Mouse (Mus musculus): ENCODE results near the gene Cyp4f14.

The Cyp4f14 gene

DNA sequence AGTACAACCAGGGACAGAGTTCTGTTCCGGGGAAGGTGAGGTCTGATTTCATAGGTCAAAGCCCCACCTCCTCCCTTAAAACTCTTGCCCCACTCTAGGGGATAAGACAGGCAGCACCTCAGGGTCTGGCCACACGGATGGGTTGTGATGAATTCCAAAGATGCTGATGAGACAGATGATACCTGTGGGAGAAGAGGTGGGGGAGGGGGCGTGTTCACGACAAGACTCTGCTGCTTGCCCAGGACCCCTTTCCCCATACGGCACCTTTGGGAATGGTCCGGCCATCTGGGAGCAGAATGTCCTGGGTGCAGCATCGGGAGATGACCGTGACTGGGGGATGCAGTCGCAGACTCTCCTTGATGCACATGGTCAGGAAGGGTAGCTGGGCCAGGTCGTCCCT, 11.0 kb downstream of the Cyp4f14 start:
- peaks cover 12% of the 10 kb centered on the region for H3K27me3 ChIP-seq (ENCODE audit: insufficient read depth, low read length)
- no peak for TF ChIP-seq NANOG (IDR thresholded peaks at IDR 0.05; ENCODE audit: borderline replicate concordance, low read length)
- TF ChIP-seq POU5F1 (IDR thresholded peaks at IDR 0.05; ENCODE audit: borderline replicate concordance, low read length) = no peak
- TF ChIP-seq CTCF (conservative IDR thresholded peaks at IDR 0.05; ENCODE audit: low read length) = no peak
- peaks cover 50% of the 10 kb centered on the region for H3K4me1 ChIP-seq (replicated peaks; ENCODE audit: low read depth, low read length)
- no peaks in the 10 kb centered on the region for H3K36me3 ChIP-seq (ENCODE audit: insufficient read depth, low read length)
- peaks cover 4% of the 10 kb centered on the region; the same call in 1 of the 2 replicates for H3K9me3 ChIP-seq (ENCODE audit: low read length)
- H3K4me3 ChIP-seq (replicated peaks; ENCODE audit: low read length) = peak overlapping the region; percentile 74; the same call in 1 of the 2 replicates

DNA sequence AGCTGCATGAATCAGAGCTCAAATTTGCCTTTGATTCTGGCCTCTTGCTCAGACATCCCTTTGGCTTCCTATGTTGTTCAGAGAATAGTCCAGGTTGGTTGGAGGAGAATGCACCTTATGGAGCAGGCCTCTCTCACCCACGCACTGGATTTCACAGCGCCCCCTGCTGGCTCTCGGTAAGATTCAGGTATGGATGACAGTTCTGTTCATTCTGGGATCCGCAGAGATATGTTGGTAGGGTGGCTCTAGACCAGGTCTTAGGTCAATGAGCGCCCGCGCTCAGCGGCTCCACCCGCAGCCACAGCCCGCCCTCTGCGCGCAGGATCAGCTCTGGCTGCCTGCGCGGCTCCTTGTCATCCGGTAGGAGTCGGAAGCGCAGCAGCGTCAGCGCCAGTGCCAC, 11.9 kb downstream of the Cyp4f14 start:
- Histone ChIP-seq H3K27me3 (ENCODE audit: insufficient read depth, low read length) (peaks cover 12% of the 10 kb centered on the region), H3K36me3 (ENCODE audit: insufficient read depth, low read length) (no peaks in the 10 kb centered on the region), H3K4me3 (replicated peaks; ENCODE audit: low read length) (peak overlapping the region; percentile 74), H3K4me1 (replicated peaks; ENCODE audit: low read depth, low read length) (peaks cover 52% of the 10 kb centered on the region), H3K9me3 (ENCODE audit: low read length) (peaks cover 4% of the 10 kb centered on the region; the same call in 1 of the 2 replicates)
- no peak for TF ChIP-seq POU5F1 (IDR thresholded peaks at IDR 0.05; ENCODE audit: borderline replicate concordance, low read length)
- TF ChIP-seq CTCF (conservative IDR thresholded peaks at IDR 0.05; ENCODE audit: low read length) = peak; percentile 74

DNA sequence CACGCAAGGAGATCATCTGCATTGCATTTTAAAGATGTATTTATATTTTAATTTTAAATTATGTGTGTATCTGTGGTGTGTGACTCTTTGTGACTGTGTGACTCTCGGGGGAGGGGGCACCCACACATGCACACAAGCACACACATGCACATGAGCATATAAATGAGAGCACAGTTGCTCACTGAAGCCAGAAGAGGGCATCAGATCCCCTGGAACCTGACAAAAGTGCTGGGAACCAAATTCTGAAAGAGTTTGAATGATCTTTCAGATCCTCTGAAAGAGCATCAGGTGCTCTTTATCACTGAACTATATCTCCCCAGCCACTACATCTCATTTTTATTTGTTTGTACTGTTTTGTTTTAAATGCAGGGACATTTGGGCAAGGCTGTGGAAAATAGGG, 12.7 kb downstream of the Cyp4f14 start:
- Histone ChIP-seq H3K4me1 (replicated peaks; ENCODE audit: low read depth, low read length) (peaks cover 60% of the 10 kb centered on the region), H3K27me3 (ENCODE audit: insufficient read depth, low read length) (peaks cover 12% of the 10 kb centered on the region), H3K9me3 (ENCODE audit: low read length) (peaks cover 4% of the 10 kb centered on the region; the same call in 1 of the 2 replicates), H3K4me3 (replicated peaks; ENCODE audit: low read length) (no peak overlapping the region), H3K36me3 (ENCODE audit: insufficient read depth, low read length) (no peaks in the 10 kb centered on the region)
- TF ChIP-seq CTCF (conservative IDR thresholded peaks at IDR 0.05; ENCODE audit: low read length) = peak; percentile 27
- no peak for TF ChIP-seq NANOG (IDR thresholded peaks at IDR 0.05; ENCODE audit: borderline replicate concordance, low read length)

DNA sequence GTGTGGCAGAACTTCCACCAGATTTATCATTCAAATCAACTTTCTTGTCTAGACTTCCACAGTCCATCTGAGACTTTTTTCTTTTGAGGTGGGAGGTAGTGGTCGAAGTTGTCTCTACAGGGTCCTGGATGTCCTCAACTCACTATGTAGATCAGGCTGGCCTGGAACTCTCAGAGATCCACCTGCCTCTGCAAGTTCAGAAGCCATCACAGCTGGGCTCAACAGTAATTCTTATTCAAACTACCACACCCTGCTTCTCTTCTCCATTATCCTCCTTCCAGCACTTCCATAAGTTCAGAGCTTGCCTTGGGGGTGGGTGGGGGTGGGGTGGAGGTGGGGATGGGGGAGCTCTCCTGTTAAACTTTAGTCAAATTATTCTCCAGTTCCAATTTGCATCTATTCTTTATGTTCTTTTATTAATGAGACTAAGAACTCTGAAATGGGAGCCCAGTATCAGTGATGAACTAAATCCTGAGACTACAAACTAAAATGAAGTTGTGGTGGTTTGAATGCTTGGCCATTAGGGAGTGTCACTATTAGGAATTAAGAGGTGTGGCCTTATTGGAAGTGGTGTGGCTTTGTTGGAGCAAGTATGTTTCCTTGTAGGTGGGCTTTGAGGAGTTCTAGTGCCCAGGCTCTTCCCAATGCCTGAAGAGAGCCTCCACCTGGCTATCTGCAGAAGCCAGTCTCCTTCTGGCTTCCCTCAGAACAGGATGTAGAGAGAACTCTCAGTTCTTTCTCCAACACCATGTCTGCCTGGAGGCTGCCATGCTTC, 15.2 kb downstream of the Cyp4f14 start:
- peaks cover 9% of the 10 kb centered on the region for H3K27me3 ChIP-seq (ENCODE audit: insufficient read depth, low read length)
- H3K4me3 ChIP-seq (replicated peaks; ENCODE audit: low read length) = peak overlapping the region; percentile 14; the same call in 1 of the 2 replicates
- H3K9me3 ChIP-seq (ENCODE audit: low read length) = peaks cover 4% of the 10 kb centered on the region; the same call in 1 of the 2 replicates
- no peaks in the 10 kb centered on the region for H3K36me3 ChIP-seq (ENCODE audit: insufficient read depth, low read length)
- H3K4me1 ChIP-seq (replicated peaks; ENCODE audit: low read depth, low read length) = peaks cover 80% of the 10 kb centered on the region
- TF ChIP-seq POU5F1 (IDR thresholded peaks at IDR 0.05; ENCODE audit: borderline replicate concordance, low read length) = no peak
- no peak for TF ChIP-seq NANOG (IDR thresholded peaks at IDR 0.05; ENCODE audit: borderline replicate concordance, low read length)
- no peak for TF ChIP-seq CTCF (conservative IDR thresholded peaks at IDR 0.05; ENCODE audit: low read length)

DNA sequence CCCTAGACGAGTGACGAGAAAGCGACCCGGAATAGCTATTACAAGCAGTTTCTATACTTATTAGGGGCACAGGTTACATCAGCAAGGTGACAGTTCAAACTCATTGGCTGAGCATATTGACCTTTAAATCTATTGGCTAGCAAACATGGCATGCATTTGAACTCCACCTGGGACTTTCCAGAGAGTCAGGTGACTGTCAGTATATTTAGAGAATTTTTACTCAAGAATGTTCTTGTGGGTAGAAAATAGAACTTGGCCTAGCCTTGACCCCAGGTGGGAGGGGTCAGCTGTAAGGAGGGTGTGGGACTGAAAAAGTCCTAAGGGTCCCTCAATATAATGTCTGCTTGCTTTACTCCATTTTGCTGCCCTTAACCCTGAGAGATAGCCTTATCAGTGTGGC, 21.7 kb downstream of the Cyp4f14 start:
- Histone ChIP-seq H3K4me1 (replicated peaks; ENCODE audit: low read depth, low read length) (peaks cover 77% of the 10 kb centered on the region), H3K4me3 (replicated peaks; ENCODE audit: low read length) (no peak overlapping the region), H3K27me3 (ENCODE audit: insufficient read depth, low read length) (no peaks in the 10 kb centered on the region), H3K36me3 (ENCODE audit: insufficient read depth, low read length) (peaks cover under 1% of the 10 kb centered on the region; the same call in 1 of the 2 replicates), H3K9me3 (ENCODE audit: low read length) (no peaks in the 10 kb centered on the region)
- TF ChIP-seq CTCF (conservative IDR thresholded peaks at IDR 0.05; ENCODE audit: low read length) = no peak
- TF ChIP-seq NANOG (IDR thresholded peaks at IDR 0.05; ENCODE audit: borderline replicate concordance, low read length) = no peak
- TF ChIP-seq POU5F1 (IDR thresholded peaks at IDR 0.05; ENCODE audit: borderline replicate concordance, low read length) = no peak

DNA sequence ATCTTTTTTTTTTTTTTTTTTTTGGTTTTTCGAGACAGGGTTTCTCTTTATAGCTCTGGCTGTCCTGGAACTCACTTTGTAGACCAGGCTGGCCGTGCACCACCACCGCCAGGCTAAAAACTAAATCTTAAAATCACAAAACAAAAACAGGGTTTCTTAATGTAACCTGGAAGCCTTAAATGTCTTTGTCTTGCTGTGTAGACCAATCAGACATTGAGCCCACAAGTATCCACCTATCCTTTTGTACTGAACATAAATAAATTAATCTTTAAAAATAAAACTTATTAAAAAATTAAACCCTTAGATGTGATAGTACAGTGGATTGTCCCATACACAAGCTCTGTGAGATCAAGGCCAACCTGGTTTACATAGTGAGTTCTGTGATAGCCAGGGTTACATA, 23.2 kb downstream of the Cyp4f14 start:
- H3K9me3 ChIP-seq (ENCODE audit: low read length) = no peaks in the 10 kb centered on the region
- peaks cover 11% of the 10 kb centered on the region for H3K36me3 ChIP-seq (ENCODE audit: insufficient read depth, low read length)
- H3K27me3 ChIP-seq (ENCODE audit: insufficient read depth, low read length) = no peaks in the 10 kb centered on the region
- peaks cover 75% of the 10 kb centered on the region for H3K4me1 ChIP-seq (replicated peaks; ENCODE audit: low read depth, low read length)
- no peak for TF ChIP-seq POU5F1 (IDR thresholded peaks at IDR 0.05; ENCODE audit: borderline replicate concordance, low read length)
- no peak overlapping the region for H3K4me3 ChIP-seq (replicated peaks; ENCODE audit: low read length)

DNA sequence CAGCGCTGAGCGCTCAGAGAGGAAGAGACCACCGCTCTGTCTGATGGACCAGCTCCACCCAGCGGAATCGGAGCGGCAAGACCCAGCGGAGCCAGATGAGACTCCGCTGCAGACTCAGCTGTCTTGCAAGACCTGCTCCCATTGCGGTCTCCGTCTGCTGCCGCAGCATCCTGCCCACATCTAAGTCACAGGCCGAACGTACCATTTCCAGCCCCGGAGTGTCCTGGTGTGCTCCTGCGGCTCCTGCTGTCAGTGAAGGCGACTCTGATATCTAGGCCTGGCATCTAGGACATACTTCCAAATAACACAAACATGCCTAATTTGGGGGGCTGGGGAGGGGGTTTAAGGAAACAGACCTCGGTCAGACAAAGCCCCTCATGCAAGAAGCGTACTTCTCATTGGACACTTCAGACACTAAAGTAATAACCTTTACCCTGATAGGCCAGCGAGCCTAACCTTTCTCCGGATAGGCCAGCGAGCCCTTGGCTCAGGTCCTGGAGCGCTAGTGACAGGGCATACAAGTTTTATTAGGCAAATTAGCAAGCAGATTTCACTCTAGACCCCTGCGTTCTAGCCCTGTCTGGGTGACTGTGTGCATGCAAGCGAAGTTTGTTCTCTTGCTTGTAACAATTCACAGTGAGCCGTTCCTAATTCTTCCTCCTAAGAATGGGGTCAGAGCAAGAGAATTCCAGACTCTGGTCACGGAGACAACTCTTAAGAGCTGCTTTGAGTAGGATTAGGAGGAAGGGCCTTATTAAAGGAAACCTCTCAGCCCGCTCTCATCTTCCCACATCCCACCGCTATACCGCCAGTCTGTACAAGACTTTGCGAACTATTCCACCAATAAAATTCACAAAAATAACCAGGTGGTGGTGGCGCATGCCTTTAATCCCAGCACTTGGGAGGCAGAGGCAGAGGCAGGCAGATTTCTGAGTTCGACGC, 25.6 kb downstream of the Cyp4f14 start, which contains the start of gene Zfp870:
Gene Zfp870, minus strand, starts transcription at position 404 of the 942 bp plus-strand sequence.
- H3K4me3 ChIP-seq (replicated peaks; ENCODE audit: low read length) = peak within 1 kb of the TSS; percentile 94
- H3K36me3 ChIP-seq (ENCODE audit: insufficient read depth, low read length) = peaks cover 35% of the 10 kb centered on the region
- no peaks in the 10 kb centered on the region for H3K27me3 ChIP-seq (ENCODE audit: insufficient read depth, low read length)
- no peaks in the 10 kb centered on the region for H3K9me3 ChIP-seq (ENCODE audit: low read length)
- TF ChIP-seq CTCF (conservative IDR thresholded peaks at IDR 0.05; ENCODE audit: low read length) (no peak), NANOG (IDR thresholded peaks at IDR 0.05; ENCODE audit: borderline replicate concordance, low read length) (no peak), POU5F1 (IDR thresholded peaks at IDR 0.05; ENCODE audit: borderline replicate concordance, low read length) (no peak)
- peaks cover 70% of the 10 kb centered on the region for H3K4me1 ChIP-seq (replicated peaks; ENCODE audit: low read depth, low read length)

DNA sequence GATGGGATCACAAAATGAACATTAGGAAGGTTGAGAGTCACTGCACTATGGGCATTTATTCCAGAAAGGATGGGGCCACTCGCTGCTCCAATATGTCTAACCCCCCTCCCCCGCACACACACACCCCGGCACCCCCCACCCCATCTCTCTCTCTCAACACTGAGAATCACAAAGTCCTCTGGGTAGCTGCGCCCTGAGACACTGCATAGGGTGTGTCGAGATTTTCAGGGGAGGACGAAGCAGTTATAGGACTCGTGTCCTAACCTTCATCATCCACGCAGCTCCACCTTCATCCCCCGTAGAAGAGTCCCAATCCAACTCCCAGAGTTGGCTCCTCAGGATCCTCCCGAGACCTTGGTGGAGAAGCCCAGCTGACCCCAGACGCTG, 26.3 kb downstream of the Cyp4f14 start:
- H3K27me3 ChIP-seq (ENCODE audit: insufficient read depth, low read length) = no peaks in the 10 kb centered on the region
- H3K9me3 ChIP-seq (ENCODE audit: low read length) = no peaks in the 10 kb centered on the region
- peaks cover 63% of the 10 kb centered on the region for H3K4me1 ChIP-seq (replicated peaks; ENCODE audit: low read depth, low read length)
- H3K36me3 ChIP-seq (ENCODE audit: insufficient read depth, low read length) = peaks cover 42% of the 10 kb centered on the region
- no peak for TF ChIP-seq POU5F1 (IDR thresholded peaks at IDR 0.05; ENCODE audit: borderline replicate concordance, low read length)
- no peak for TF ChIP-seq CTCF (conservative IDR thresholded peaks at IDR 0.05; ENCODE audit: low read length)
- TF ChIP-seq NANOG (IDR thresholded peaks at IDR 0.05; ENCODE audit: borderline replicate concordance, low read length) = no peak
- H3K4me3 ChIP-seq (replicated peaks; ENCODE audit: low read length) = peak overlapping the region; percentile 94

Data from E14TG2a.4 (cell line).